Mouse (Mus musculus): ENCODE results near the gene Igf1r. TPM values are rescaled to one million over a fixed set of nuclear protein-coding genes. Genes with fewer than 3 reads are reported as not detected.

Igf1r gene
- polyA plus RNA-seq, 1 experiment, result 9.8 TPM

DNA sequence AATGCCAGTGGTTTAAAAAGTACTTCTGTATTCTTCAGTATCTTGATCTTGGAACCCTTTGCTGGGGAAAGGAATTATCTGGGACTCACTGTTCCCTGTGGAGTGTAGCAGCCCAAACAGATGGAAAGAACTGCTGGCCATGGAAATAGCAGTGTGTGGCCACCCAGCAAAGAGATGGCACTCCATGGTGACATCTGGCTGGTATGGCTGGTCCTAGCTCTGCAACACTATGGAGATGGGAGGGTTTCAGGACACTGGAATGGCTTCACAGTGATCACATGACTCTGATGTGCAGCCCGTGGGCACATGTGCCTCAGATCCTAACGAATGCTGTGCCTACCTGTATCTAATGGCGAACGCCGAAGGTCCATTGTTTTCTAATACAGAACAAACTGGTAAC lies 279.9 kb downstream of the Igf1r start:
- H3ac ChIP-seq (ENCODE audit: control insufficient read depth, insufficient read length, low read depth), result no peak overlapping the region
- no peak for TF ChIP-seq MAX (IDR thresholded peaks at IDR 0.05)
- no peak for TF ChIP-seq CTCF (IDR thresholded peaks at IDR 0.05; ENCODE audit: control insufficient read depth, insufficient read depth, insufficient read length)
- TF ChIP-seq CEBPB (IDR thresholded peaks at IDR 0.05; ENCODE audit: low read depth), result no peak
- no peak for TF ChIP-seq FOSL1 (IDR thresholded peaks at IDR 0.05; ENCODE audit: insufficient read depth, low read length, poor library complexity, severe bottlenecking)
- no peak for TF ChIP-seq MYOG (IDR thresholded peaks at IDR 0.05; ENCODE audit: control insufficient read depth, extremely low read depth, insufficient read length)
- TF ChIP-seq USF1 (IDR thresholded peaks at IDR 0.05; ENCODE audit: low read depth), result no peak
- TF ChIP-seq MYOD1 (IDR thresholded peaks at IDR 0.05; ENCODE audit: control insufficient read depth, insufficient read length, low read depth), result no peak
- H3K79me3 ChIP-seq (ENCODE audit: low read depth), result no peaks in the 10 kb centered on the region
- H3K4me3 ChIP-seq (ENCODE audit: insufficient read depth, poor library complexity, severe bottlenecking), result no peak overlapping the region
- no peaks in the 10 kb centered on the region for H3K79me2 ChIP-seq (ENCODE audit: control insufficient read depth, insufficient read depth)
- no peaks in the 10 kb centered on the region for H3K27me3 ChIP-seq (ENCODE audit: control insufficient read depth, insufficient read depth, insufficient read length)
- no peaks in the 10 kb centered on the region for H3K36me3 ChIP-seq (ENCODE audit: control insufficient read depth, insufficient read depth)

DNA sequence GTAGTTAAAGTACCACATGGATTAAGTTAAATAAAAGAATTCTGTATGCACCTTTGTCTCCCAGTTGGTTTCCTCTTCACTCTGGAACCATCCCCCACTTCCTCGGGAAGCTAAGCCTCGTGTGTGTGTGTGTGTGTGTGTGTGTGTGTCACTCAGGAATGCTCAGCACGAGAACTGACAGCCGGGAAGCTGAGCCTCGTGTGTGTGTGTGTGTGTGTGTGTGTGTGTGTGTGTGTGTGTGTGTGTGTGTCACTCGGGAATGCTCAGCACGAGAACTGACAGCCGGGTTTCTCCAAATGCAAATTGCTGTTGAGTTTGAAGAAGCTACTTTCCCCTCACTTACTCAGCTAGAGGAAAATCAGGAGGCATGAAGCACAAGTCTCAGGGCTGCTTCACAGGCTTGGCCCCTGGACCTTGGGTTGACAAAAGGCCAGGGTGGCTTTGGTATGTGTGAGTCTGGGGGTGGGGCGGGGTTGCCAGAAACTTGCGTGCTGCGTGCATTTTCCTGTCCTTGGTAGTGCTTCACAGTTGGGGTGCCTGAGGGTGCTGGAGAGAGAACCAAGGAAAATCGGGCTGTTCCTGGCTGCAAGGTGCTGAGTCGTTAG lies 281.1 kb downstream of the Igf1r start:
- no peak for TF ChIP-seq CTCF (IDR thresholded peaks at IDR 0.05; ENCODE audit: control insufficient read depth, insufficient read depth, insufficient read length)
- no peak for TF ChIP-seq USF1 (IDR thresholded peaks at IDR 0.05; ENCODE audit: low read depth)
- no peak for TF ChIP-seq MYOD1 (IDR thresholded peaks at IDR 0.05; ENCODE audit: control insufficient read depth, insufficient read length, low read depth)
- TF ChIP-seq FOSL1 (IDR thresholded peaks at IDR 0.05; ENCODE audit: insufficient read depth, low read length, poor library complexity, severe bottlenecking), result no peak
- TF ChIP-seq MAX (IDR thresholded peaks at IDR 0.05), result no peak
- TF ChIP-seq MYOG (IDR thresholded peaks at IDR 0.05; ENCODE audit: control insufficient read depth, extremely low read depth, insufficient read length), result no peak
- no peak for TF ChIP-seq CEBPB (IDR thresholded peaks at IDR 0.05; ENCODE audit: low read depth)
- H3K36me3 ChIP-seq (ENCODE audit: control insufficient read depth, insufficient read depth), result no peaks in the 10 kb centered on the region

GRCm38 (mm10) chr7:68236817-68237216 lies 284.2 kb downstream of the Igf1r start:
- no peaks in the 10 kb centered on the region for H3K36me3 ChIP-seq (ENCODE audit: control insufficient read depth, insufficient read depth)
- H3K79me3 ChIP-seq (ENCODE audit: low read depth), result no peaks in the 10 kb centered on the region
- no peak for TF ChIP-seq CEBPB (IDR thresholded peaks at IDR 0.05; ENCODE audit: low read depth)
- TF ChIP-seq MAX (IDR thresholded peaks at IDR 0.05), result no peak
- TF ChIP-seq MYOG (IDR thresholded peaks at IDR 0.05; ENCODE audit: control insufficient read depth, extremely low read depth, insufficient read length), result no peak
- no peak for TF ChIP-seq MYOD1 (IDR thresholded peaks at IDR 0.05; ENCODE audit: control insufficient read depth, insufficient read length, low read depth)
- TF ChIP-seq USF1 (IDR thresholded peaks at IDR 0.05; ENCODE audit: low read depth), result no peak
- no peak for TF ChIP-seq FOSL1 (IDR thresholded peaks at IDR 0.05; ENCODE audit: insufficient read depth, low read length, poor library complexity, severe bottlenecking)
- TF ChIP-seq CTCF (IDR thresholded peaks at IDR 0.05; ENCODE audit: control insufficient read depth, insufficient read depth, insufficient read length), result no peak
- H3K4me3 ChIP-seq (ENCODE audit: insufficient read depth, poor library complexity, severe bottlenecking), result no peak overlapping the region
- H3K79me2 ChIP-seq (ENCODE audit: control insufficient read depth, insufficient read depth), result no peaks in the 10 kb centered on the region
- no peak overlapping the region for H3ac ChIP-seq (ENCODE audit: control insufficient read depth, insufficient read length, low read depth)
- H3K27me3 ChIP-seq (ENCODE audit: control insufficient read depth, insufficient read depth, insufficient read length), result no peaks in the 10 kb centered on the region

More for the DNA sequence above, 281.1 kb downstream of the Igf1r start:
- Histone ChIP-seq H3K4me3 (ENCODE audit: insufficient read depth, poor library complexity, severe bottlenecking) (no peak overlapping the region), H3ac (ENCODE audit: control insufficient read depth, insufficient read length, low read depth) (no peak overlapping the region), H3K79me2 (ENCODE audit: control insufficient read depth, insufficient read depth) (no peaks in the 10 kb centered on the region), H3K79me3 (ENCODE audit: low read depth) (no peaks in the 10 kb centered on the region), H3K27me3 (ENCODE audit: control insufficient read depth, insufficient read depth, insufficient read length) (no peaks in the 10 kb centered on the region)

DNA sequence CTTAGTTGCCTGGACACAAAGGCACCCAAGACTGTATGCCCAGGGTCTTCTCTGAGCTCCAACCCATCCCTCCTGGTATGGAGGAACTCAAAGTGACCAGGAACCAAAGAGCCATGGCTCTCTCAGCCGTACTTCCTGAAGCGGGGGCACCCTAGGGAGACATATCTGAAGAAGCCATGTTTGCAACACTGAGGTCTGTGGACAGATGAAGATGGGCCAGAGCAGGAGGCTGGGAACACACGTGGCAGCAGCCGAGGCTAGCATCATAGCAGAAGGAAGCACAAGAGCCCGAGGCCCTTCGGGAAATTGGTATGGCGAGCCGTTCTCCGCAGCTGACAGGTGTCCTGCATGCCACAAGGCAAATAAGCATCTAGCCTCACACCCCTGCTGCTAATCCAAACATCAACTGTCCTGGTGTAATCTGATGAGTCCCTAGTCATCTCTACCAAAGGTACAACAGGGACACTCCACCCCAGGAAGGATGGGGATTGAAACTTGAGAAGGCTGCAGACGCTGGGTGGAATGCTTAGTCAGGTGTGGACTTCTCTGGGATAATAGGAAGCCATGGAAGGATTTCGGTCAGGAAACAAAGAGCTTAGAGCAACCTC lies 286.7 kb downstream of the Igf1r start:
- H3K79me3 ChIP-seq (ENCODE audit: low read depth), result no peaks in the 10 kb centered on the region
- H3K27me3 ChIP-seq (ENCODE audit: control insufficient read depth, insufficient read depth, insufficient read length), result no peaks in the 10 kb centered on the region
- H3K36me3 ChIP-seq (ENCODE audit: control insufficient read depth, insufficient read depth), result no peaks in the 10 kb centered on the region
- no peak for TF ChIP-seq USF1 (IDR thresholded peaks at IDR 0.05; ENCODE audit: low read depth)
- TF ChIP-seq CEBPB (IDR thresholded peaks at IDR 0.05; ENCODE audit: low read depth), result no peak
- no peak for TF ChIP-seq MYOG (IDR thresholded peaks at IDR 0.05; ENCODE audit: control insufficient read depth, extremely low read depth, insufficient read length)
- TF ChIP-seq MYOD1 (IDR thresholded peaks at IDR 0.05; ENCODE audit: control insufficient read depth, insufficient read length, low read depth), result no peak
- no peak for TF ChIP-seq FOSL1 (IDR thresholded peaks at IDR 0.05; ENCODE audit: insufficient read depth, low read length, poor library complexity, severe bottlenecking)
- no peak for TF ChIP-seq CTCF (IDR thresholded peaks at IDR 0.05; ENCODE audit: control insufficient read depth, insufficient read depth, insufficient read length)
- TF ChIP-seq MAX (IDR thresholded peaks at IDR 0.05), result no peak
- no peak overlapping the region for H3K4me3 ChIP-seq (ENCODE audit: insufficient read depth, poor library complexity, severe bottlenecking)
- H3ac ChIP-seq (ENCODE audit: control insufficient read depth, insufficient read length, low read depth), result no peak overlapping the region
- no peaks in the 10 kb centered on the region for H3K79me2 ChIP-seq (ENCODE audit: control insufficient read depth, insufficient read depth)

GRCm38 (mm10) chr7:68241205-68241604 lies 288.6 kb downstream of the Igf1r start:
- Histone ChIP-seq H3K27me3 (ENCODE audit: control insufficient read depth, insufficient read depth, insufficient read length) (no peaks in the 10 kb centered on the region), H3K4me3 (ENCODE audit: insufficient read depth, poor library complexity, severe bottlenecking) (no peak overlapping the region), H3ac (ENCODE audit: control insufficient read depth, insufficient read length, low read depth) (no peak overlapping the region), H3K79me3 (ENCODE audit: low read depth) (no peaks in the 10 kb centered on the region), H3K79me2 (ENCODE audit: control insufficient read depth, insufficient read depth) (no peaks in the 10 kb centered on the region), H3K36me3 (ENCODE audit: control insufficient read depth, insufficient read depth) (no peaks in the 10 kb centered on the region)
- no peak for TF ChIP-seq MYOD1 (IDR thresholded peaks at IDR 0.05; ENCODE audit: control insufficient read depth, insufficient read length, low read depth)
- TF ChIP-seq FOSL1 (IDR thresholded peaks at IDR 0.05; ENCODE audit: insufficient read depth, low read length, poor library complexity, severe bottlenecking), result no peak
- no peak for TF ChIP-seq MAX (IDR thresholded peaks at IDR 0.05)
- TF ChIP-seq USF1 (IDR thresholded peaks at IDR 0.05; ENCODE audit: low read depth), result no peak
- TF ChIP-seq CTCF (IDR thresholded peaks at IDR 0.05; ENCODE audit: control insufficient read depth, insufficient read depth, insufficient read length), result no peak
- TF ChIP-seq CEBPB (IDR thresholded peaks at IDR 0.05; ENCODE audit: low read depth), result no peak
- no peak for TF ChIP-seq MYOG (IDR thresholded peaks at IDR 0.05; ENCODE audit: control insufficient read depth, extremely low read depth, insufficient read length)
